Comparison of ENCODE assay signal across 8 mouse cellular contexts in genomic region chr10:116950009-116950769, GRCm38 (mm10). TPM values are rescaled to one million over a fixed set of nuclear protein-coding genes. Genes with fewer than 3 reads are reported as not detected.
DNase-seq lines count a peak whose midpoint lies in the region; ATAC-seq and TF ChIP-seq lines count a peak whose summit lies in the region.

Rab3ip (minus strand) TSS chr10:116950769.

- DNase-seq in ES-E14 (ENCODE audit: low read depth, low spot score): peak; percentile 70
- peak; percentile 87 to 97 for DNase-seq in cerebellum, adult 18-20 months
- DNase-seq in forebrain, postnatal 0 days: peak; percentile 97
- peak; percentile 94 for DNase-seq in heart, postnatal 4 days
- DNase-seq in layer of hippocampus, adult 8-10 months (ENCODE audit: low spot score in 2 of 2): peak; percentile 78 to 92
- DNase-seq in ovary, adult 18-20 months (ENCODE audit: low spot score): peak; percentile 78
- DNase-seq in thymus, postnatal 0 days (ENCODE audit: low spot score): peak; percentile 92

- TF ChIP-seq CTCF in forebrain, postnatal 0 days (IDR thresholded peaks at IDR 0.05; ENCODE audit: low read depth): peak; percentile 87

- peak within 1 kb of the TSS; percentile 74 for H3K4me2 ChIP-seq in forebrain, postnatal 0 days (ENCODE audit: low read depth)
- H3K4me2 ChIP-seq in lung, embryonic 15.5 days: peak within 1 kb of the TSS; percentile 89

- peaks cover 0 to 8% of the 10 kb centered on the region in 2 experiments; a peak in 3 of 4 replicates for H3K4me1 ChIP-seq in ES-E14 (ENCODE audit: control insufficient read depth in 2 of 2, insufficient read depth in 2 of 2, low read length in 2 of 2, poor library complexity in 1 of 2)
- H3K4me1 ChIP-seq in forebrain, postnatal 0 days (ENCODE audit: insufficient read depth): peaks cover 8% of the 10 kb centered on the region
- H3K4me1 ChIP-seq in lung, embryonic 15.5 days: peaks cover 9% of the 10 kb centered on the region

- WGBS in forebrain, postnatal 0 days: 1% methylated on average over 32 of the region's 103 CpGs
- WGBS in lung, embryonic 15.5 days: under 1% methylated on average over 50 of the region's 103 CpGs

- peak; percentile 96 for ATAC-seq in forebrain, postnatal 0 days
- peak; percentile 93 for ATAC-seq in lung, embryonic 15.5 days (ENCODE audit: borderline replicate concordance, extremely low read depth, low FRiP score, low TSS enrichment)

- peak within 1 kb of the TSS; percentile 97 for H3K9ac ChIP-seq in ES-E14 (ENCODE audit: insufficient read depth, low read depth, low read length, poor library complexity, severe bottlenecking)
- H3K9ac ChIP-seq in forebrain, postnatal 0 days: peak within 1 kb of the TSS; percentile 62
- H3K9ac ChIP-seq in lung, embryonic 15.5 days: peak within 1 kb of the TSS; percentile 72

- in situ Hi-C loops in ES-E14 (cut with MboI; ENCODE audit: low sequenced_read_pairs in 2 of 2, unreplicated experiment in 2 of 2): no loop called here

- H3K9me3 ChIP-seq in ES-E14 (ENCODE audit: control insufficient read depth, insufficient read depth, low read depth, low read length): no peaks in the 10 kb centered on the region
- no peaks in the 10 kb centered on the region for H3K9me3 ChIP-seq in forebrain, postnatal 0 days (ENCODE audit: low read length)
- H3K9me3 ChIP-seq in lung, embryonic 15.5 days: no peaks in the 10 kb centered on the region

- peak within 1 kb of the TSS; percentile 88 to 100 for H3K4me3 ChIP-seq in ES-E14 (ENCODE audit: insufficient read depth in 1 of 2, low read depth in 1 of 2, low read length in 2 of 2, poor library complexity in 1 of 2, severe bottlenecking in 1 of 2)
- H3K4me3 ChIP-seq in forebrain, postnatal 0 days (ENCODE audit: low read depth, low read length): peak within 1 kb of the TSS; percentile 86
- peak within 1 kb of the TSS; percentile 87 for H3K4me3 ChIP-seq in lung, embryonic 15.5 days

- H3K27ac ChIP-seq in ES-E14 (ENCODE audit: insufficient read depth, low read depth, low read length, poor library complexity, severe bottlenecking): peak within 1 kb of the TSS; percentile 90
- H3K27ac ChIP-seq in forebrain, postnatal 0 days (ENCODE audit: low read depth, low read length): peak within 1 kb of the TSS; percentile 76
- H3K27ac ChIP-seq in lung, embryonic 15.5 days: peak within 1 kb of the TSS; percentile 91

- H3K36me3 ChIP-seq in ES-E14 (ENCODE audit: control insufficient read depth, insufficient read depth, low read length, poor library complexity, severe bottlenecking): no peaks in the 10 kb centered on the region; the same call in 1 of the 2 replicates
- no peaks in the 10 kb centered on the region for H3K36me3 ChIP-seq in forebrain, postnatal 0 days (ENCODE audit: insufficient read depth)
- no peaks in the 10 kb centered on the region for H3K36me3 ChIP-seq in lung, embryonic 15.5 days

- no peaks in the 10 kb centered on the region for H3K27me3 ChIP-seq in forebrain, postnatal 0 days (ENCODE audit: insufficient read depth, low read length)
- no peaks in the 10 kb centered on the region for H3K27me3 ChIP-seq in lung, embryonic 15.5 days

TF ChIP-seq in ES-E14, 5 proteins besides CTCF, POLR2A, EP300 and RAD21:
- TF ChIP-seq ZNF384 (IDR thresholded peaks at IDR 0.05; ENCODE audit: low read depth, low read length): no peak
- TF ChIP-seq CHD2 (IDR thresholded peaks at IDR 0.05; ENCODE audit: low read depth, low read length): no peak
- TF ChIP-seq HCFC1 (IDR thresholded peaks at IDR 0.05; ENCODE audit: borderline replicate concordance, insufficient read depth, low read length): no peak
- TF ChIP-seq ZC3H11A (IDR thresholded peaks at IDR 0.05; ENCODE audit: borderline replicate concordance, low read depth, low read length): no peak
- TF ChIP-seq MAFK (IDR thresholded peaks at IDR 0.05; ENCODE audit: insufficient read depth, low read depth, low read length): no peak

RNA-seq across cellular contexts. Expression of gene Rab3ip, which starts in this region (rescaled TPM):
- total RNA-seq in ES-E14 (2012; rRNA removed): 40.2 and 51.9 TPM in 2 replicates
- total RNA-seq in forebrain, postnatal 0 days (2014; rRNA removed): 80.7 and 125 TPM in 2 replicates
- 37.3 and 41.8 TPM in 2 replicates for polyA plus RNA-seq in forebrain, postnatal 0 days (2015; fragmentation: Nextera tagmentation; extraction: Ambion mirVana)
- 10 to 100 TPM; 87.7 to 90.2 TPM for total RNA-seq in heart, postnatal 4 days (2021)
- total RNA-seq in layer of hippocampus, adult 8-10 months (2022): 10 to 100 TPM; 47.1 to 62.3 (median 58.9) TPM
- polyA plus RNA-seq in lung, embryonic 15.5 days (2015; fragmentation: Nextera tagmentation; extraction: Ambion mirVana): 31.1 and 32.3 TPM in 2 replicates
- polyA plus RNA-seq in thymus, postnatal 0 days (2015; fragmentation: Nextera tagmentation; extraction: Ambion mirVana): 20.6 and 22.5 TPM in 2 replicates

Comparison
In these comparisons a context has a peak if more than half of its experiments do, and no peak if none do; other contexts are left out.
1. Peak in every context shown above with its lines: DNase-seq, ATAC-seq, H3K4me3 ChIP-seq and H3K27ac ChIP-seq.